Mouse (Mus musculus) stomach, postnatal 0 days (tissue): ENCODE data around the gene Slc16a4. TPM values are rescaled to one million over a fixed set of nuclear protein-coding genes. Genes with fewer than 3 reads are reported as not detected.

Experiments
- ATAC-seq: fragments of 200-750 bp; cut with Nextera tagmentation; 2 replicates; pipeline ENCODE4 v1.8.0; 2017; ENCODE audit not compliant: low FRiP score, low TSS enrichment
- DNase-seq: peaks from one replicate; pipeline ENCODE4 v3.0.0-alpha.2; 2016; ENCODE audit warnings: low spot score
- H3K27ac ChIP-seq: fragments of 300-500 bp; sonication (generic); replicated peaks from 2 replicates; pipeline ENCODE4 v1.5.1; 2014; ENCODE audit warnings: mild to moderate bottlenecking, control low read depth
- H3K27me3 ChIP-seq: fragments of 300-500 bp; sonication (generic); 2 replicates; pipeline ENCODE4 v1.6.1; 2014; ENCODE audit warnings: low read length; ENCODE audit not compliant: control insufficient read depth, insufficient read depth
- H3K36me3 ChIP-seq: fragments of 300-500 bp; sonication (generic); 2 replicates; pipeline ENCODE4 v1.6.1; 2014; ENCODE audit warnings: low read length, mixed read lengths; ENCODE audit not compliant: control insufficient read depth, insufficient read depth
- H3K4me1 ChIP-seq: fragments of 300-500 bp; sonication (generic); replicated peaks from 2 replicates; pipeline ENCODE4 v1.6.1; 2014; ENCODE audit warnings: antibody characterized with exemption; ENCODE audit not compliant: control insufficient read depth, insufficient read depth
- H3K4me2 ChIP-seq: fragments of 300-500 bp; sonication (generic); replicated peaks from 2 replicates; pipeline ENCODE4 v1.6.1; 2014; ENCODE audit warnings: low read depth, mild to moderate bottlenecking, control low read depth, moderate library complexity
- H3K4me3 ChIP-seq: fragments of 300-500 bp; sonication (generic); 2 replicates; pipeline ENCODE4 v1.5.1; 2014; ENCODE audit warnings: low read depth, low read length, control low read depth
- H3K9ac ChIP-seq: fragments of 300-500 bp; sonication (generic); 2 replicates; pipeline ENCODE4 v1.6.1; 2014; ENCODE audit warnings: mild to moderate bottlenecking, low read length, control low read depth, mixed read lengths
- H3K9me3 ChIP-seq: fragments of 300-500 bp; sonication (generic); 2 replicates; pipeline ENCODE4 v1.6.1; 2016; ENCODE audit warnings: low read length; ENCODE audit not compliant: control insufficient read depth
- CTCF ChIP-seq: IDR thresholded peaks from 2 replicates; pipeline ENCODE4 v1.5.1; 2016; ENCODE audit warnings: antibody characterized with exemption, low read depth, mild to moderate bottlenecking, moderate library complexity
- EP300 ChIP-seq: optimal IDR thresholded peaks from 2 replicates; pipeline ENCODE3; 2016; ENCODE audit warnings: antibody characterized with exemption
- WGBS: fragments of 180-500 bp; shearing (Covaris S2); extraction: QIAGEN DNeasy Blood & Tissue Kit; methylation state at CpG from one replicate; pipeline ENCODE4 v1.1.7; 2014; 5-methylcytosine and 5-hydroxymethylcytosine counted together
- polyA plus RNA-seq: library from polyadenylated mRNA; unstranded; fragments of >200 nt; fragmentation: Nextera tagmentation; extraction: Ambion mirVana; gene quantifications from 2 replicates; pipeline ENCODE4 v1.2.1, GENCODE M21; 2015

Slc16a4 gene
- polyA plus RNA-seq, 1 experiment from 2014 or later = 2.1 TPM

- H3K27me3 ChIP-seq = no peaks in the 10 kb centered on the region
- no peak for TF ChIP-seq CTCF
- no peak for ATAC-seq
- 57% methylated on average over 5 of the region's 5 CpGs for WGBS
- no peak overlapping the region for H3K4me2 ChIP-seq
- H3K4me3 ChIP-seq = no peak overlapping the region
- DNase-seq = no peak
- no peaks in the 10 kb centered on the region for H3K36me3 ChIP-seq
- H3K9me3 ChIP-seq = no peaks in the 10 kb centered on the region
- H3K4me1 ChIP-seq = no peaks in the 10 kb centered on the region
- H3K27ac ChIP-seq = no peak overlapping the region
- H3K9ac ChIP-seq = no peak overlapping the region
Measured at GRCm38 (mm10) chr3:107253925-107254324, 37.1 kb upstream of the Slc16a4 start.

GRCm38 (mm10) chr3:107255992-107256391, 35.0 kb upstream of the Slc16a4 start:
- Histone ChIP-seq H3K9me3 (no peaks in the 10 kb centered on the region), H3K27ac (no peak overlapping the region), H3K9ac (no peak overlapping the region), H3K36me3 (no peaks in the 10 kb centered on the region), H3K4me2 (no peak overlapping the region), H3K4me3 (no peak overlapping the region), H3K4me1 (peaks cover 2% of the 10 kb centered on the region; the same call in 1 of the 2 replicates), H3K27me3 (no peaks in the 10 kb centered on the region)
- no peak for TF ChIP-seq EP300
- TF ChIP-seq CTCF = no peak
- ATAC-seq = peak; percentile 51; the same call in 1 of the 2 replicates
- no peak for DNase-seq
- WGBS = 77% methylated on average over 3 of the region's 3 CpGs

- Histone ChIP-seq H3K4me3 (no peak overlapping the region), H3K27ac (no peak overlapping the region), H3K27me3 (no peaks in the 10 kb centered on the region), H3K9me3 (no peaks in the 10 kb centered on the region), H3K9ac (no peak overlapping the region), H3K4me1 (peaks cover 2% of the 10 kb centered on the region; the same call in 1 of the 2 replicates), H3K36me3 (no peaks in the 10 kb centered on the region), H3K4me2 (no peak overlapping the region)
- no peak for DNase-seq
- no peak for ATAC-seq
- 42% methylated on average over 7 of the region's 7 CpGs for WGBS
- no peak for TF ChIP-seq CTCF
- TF ChIP-seq EP300 = no peak
Measured at GRCm38 (mm10) chr3:107256724-107257123, 34.3 kb upstream of the Slc16a4 start.

- Histone ChIP-seq H3K4me2 (no peak overlapping the region), H3K27ac (no peak overlapping the region), H3K4me3 (no peak overlapping the region), H3K9me3 (no peaks in the 10 kb centered on the region), H3K9ac (no peak overlapping the region), H3K27me3 (no peaks in the 10 kb centered on the region), H3K36me3 (no peaks in the 10 kb centered on the region), H3K4me1 (peaks cover 2% of the 10 kb centered on the region; the same call in 1 of the 2 replicates)
- no peak for ATAC-seq
- no peak for DNase-seq
- 59% methylated on average over 5 of the region's 5 CpGs for WGBS
- TF ChIP-seq EP300 = no peak
- TF ChIP-seq CTCF = no peak
Measured at GRCm38 (mm10) chr3:107257924-107258323, 33.1 kb upstream of the Slc16a4 start.

- no peak overlapping the region for H3K4me3 ChIP-seq
- ATAC-seq (no peak), DNase-seq (no peak)
- no peaks in the 10 kb centered on the region for H3K27me3 ChIP-seq
- peaks cover 2% of the 10 kb centered on the region; the same call in 1 of the 2 replicates for H3K4me1 ChIP-seq
- TF ChIP-seq EP300 (no peak), CTCF (0 out of 2 replicates have a peak, but pooled peaks have one; percentile 18)
- H3K9ac ChIP-seq = no peak overlapping the region
- 42% methylated on average over 8 of the region's 8 CpGs for WGBS
- no peaks in the 10 kb centered on the region for H3K9me3 ChIP-seq
- peak overlapping the region; percentile 63; the same call in 1 of the 2 replicates for H3K27ac ChIP-seq
- H3K4me2 ChIP-seq = no peak overlapping the region
- no peaks in the 10 kb centered on the region for H3K36me3 ChIP-seq
Measured at GRCm38 (mm10) chr3:107260956-107261850, 29.8 kb upstream of the Slc16a4 start.

- H3K27ac ChIP-seq = no peak overlapping the region
- no peak for DNase-seq
- H3K4me2 ChIP-seq = no peak overlapping the region
- no peaks in the 10 kb centered on the region for H3K36me3 ChIP-seq
- peaks cover 2% of the 10 kb centered on the region; the same call in 1 of the 2 replicates for H3K4me1 ChIP-seq
- ATAC-seq = no peak
- TF ChIP-seq CTCF (no peak), EP300 (no peak)
- no peaks in the 10 kb centered on the region for H3K27me3 ChIP-seq
- no peak overlapping the region for H3K9ac ChIP-seq
- H3K9me3 ChIP-seq = no peaks in the 10 kb centered on the region
- WGBS = 47% methylated on average over 7 of the region's 7 CpGs
- H3K4me3 ChIP-seq = no peak overlapping the region
Measured at GRCm38 (mm10) chr3:107261851-107262165, 29.2 kb upstream of the Slc16a4 start.
